Mouse (Mus musculus): ENCODE data around the gene Cenpx. TPM values are rescaled to one million over a fixed set of nuclear protein-coding genes. Genes with fewer than 3 reads are reported as not detected.
"Not testable (repeated sequence)": the region's sequence is repeated elsewhere in the genome, so short reads cannot be mapped to it uniquely, and the experiment has no call there.

Gene Cenpx
- total and polyA plus RNA-seq, 2 experiments from 2014 or later: 28.5 to 91.3 TPM

DNA sequence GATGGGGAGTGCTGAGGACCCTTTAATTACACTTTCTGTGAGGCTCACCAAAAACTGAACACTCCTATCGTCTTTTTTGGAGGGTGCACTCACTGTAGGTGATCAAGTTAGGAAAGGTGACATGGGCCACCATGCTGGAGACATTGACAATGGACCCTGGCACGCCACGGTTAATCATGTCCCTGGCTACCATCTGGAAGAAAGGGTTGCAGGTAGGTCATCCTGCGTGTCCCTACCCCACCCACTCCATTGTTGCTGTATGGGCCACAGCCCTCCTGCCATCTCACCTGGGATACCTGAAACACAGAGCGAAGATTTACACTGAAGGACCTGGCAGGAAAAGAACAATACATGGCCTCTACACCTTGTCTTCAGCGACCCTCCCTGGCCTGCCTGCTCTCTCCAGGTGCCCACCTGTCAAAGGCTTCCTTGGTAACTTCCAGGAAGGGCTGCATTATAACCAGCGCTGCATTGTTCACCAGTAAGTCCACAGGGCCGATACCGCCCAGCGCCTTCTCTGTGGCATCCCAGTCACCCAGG lies 16.9 kb upstream of the Cenpx start:
- no peak for DNase-seq
- no peak for TF ChIP-seq CTCF (IDR thresholded peaks at IDR 0.05; ENCODE audit: low read depth)
- H3K27me3 ChIP-seq (ENCODE audit: insufficient read depth, low read length): no peaks in the 10 kb centered on the region
- WGBS: 85% methylated on average over 10 of the region's 10 CpGs
- no peaks in the 10 kb centered on the region; the same call in 1 of the 2 replicates for H3K36me3 ChIP-seq (ENCODE audit: insufficient read depth)
- no peak overlapping the region for H3K9ac ChIP-seq
- H3K9me3 ChIP-seq (ENCODE audit: low read length): no peaks in the 10 kb centered on the region
- no peak overlapping the region for H3K4me2 ChIP-seq (ENCODE audit: low read depth)
- no peak overlapping the region for H3K4me3 ChIP-seq (ENCODE audit: low read depth, low read length)
- no peaks in the 10 kb centered on the region for H3K4me1 ChIP-seq (ENCODE audit: insufficient read depth)
- no peak for ATAC-seq
- no peak overlapping the region for H3K27ac ChIP-seq (ENCODE audit: low read depth, low read length)

DNA sequence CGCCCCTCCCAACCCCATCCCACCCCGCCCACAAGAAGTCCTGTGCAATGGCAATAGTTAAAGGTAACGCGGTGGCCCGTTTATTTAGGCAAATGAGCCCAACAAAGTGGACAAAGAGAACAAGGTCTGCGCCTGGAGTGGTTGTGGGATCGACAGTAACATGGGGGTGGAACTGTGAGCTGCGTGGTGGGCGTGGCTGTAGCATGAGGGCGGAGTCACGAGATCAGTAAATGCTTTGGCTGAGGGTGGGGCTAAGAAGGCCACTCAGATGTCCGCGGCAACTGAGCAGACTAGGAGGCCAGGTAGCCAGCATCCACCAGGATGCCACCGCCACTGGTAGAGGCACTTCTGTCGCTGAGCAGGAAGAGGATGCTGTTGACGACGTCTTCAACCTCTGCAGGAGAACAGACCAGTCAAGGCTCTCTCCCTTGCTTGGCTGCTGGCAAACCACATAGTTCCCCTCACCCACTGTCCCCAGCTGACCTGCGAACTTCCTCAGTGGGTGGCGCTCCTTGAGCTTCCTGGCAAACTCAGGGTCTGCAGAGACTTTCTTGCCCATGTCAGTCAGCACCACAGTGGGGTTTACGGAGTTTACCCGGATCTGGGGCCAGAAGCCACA lies 16.0 kb upstream of the Cenpx start:
- H3K4me2 ChIP-seq (ENCODE audit: low read depth): peak overlapping the region; percentile 13; the same call in 1 of the 2 replicates
- not testable (repeated sequence) for H3K36me3 ChIP-seq (ENCODE audit: insufficient read depth); H3K27ac ChIP-seq (ENCODE audit: low read depth, low read length); H3K27me3 ChIP-seq (ENCODE audit: insufficient read depth, low read length); H3K9ac ChIP-seq; H3K9me3 ChIP-seq (ENCODE audit: low read length); DNase-seq; H3K4me1 ChIP-seq (ENCODE audit: insufficient read depth); H3K4me3 ChIP-seq (ENCODE audit: low read depth, low read length); ATAC-seq
- WGBS: 1% methylated on average over 17 of the region's 21 CpGs

- no peak for ATAC-seq
- Histone ChIP-seq H3K4me1 (ENCODE audit: insufficient read depth) (no peaks in the 10 kb centered on the region), H3K4me3 (ENCODE audit: low read depth, low read length) (no peak overlapping the region), H3K9ac (no peak overlapping the region), H3K27me3 (ENCODE audit: insufficient read depth, low read length) (no peaks in the 10 kb centered on the region), H3K36me3 (ENCODE audit: insufficient read depth) (peaks cover 1% of the 10 kb centered on the region; the same call in 1 of the 2 replicates), H3K27ac (ENCODE audit: low read depth, low read length) (no peak overlapping the region), H3K4me2 (ENCODE audit: low read depth) (no peak overlapping the region), H3K9me3 (ENCODE audit: low read length) (no peaks in the 10 kb centered on the region)
- TF ChIP-seq CTCF (IDR thresholded peaks at IDR 0.05; ENCODE audit: low read depth): no peak
- DNase-seq: no peak
- whole genome bisulfite sequencing: 69% methylated on average over 11 of the region's 11 CpGs
Measured at GRCm38 (mm10) chr11:120728530-120729240, 15.1 kb upstream of the Cenpx start.

DNA sequence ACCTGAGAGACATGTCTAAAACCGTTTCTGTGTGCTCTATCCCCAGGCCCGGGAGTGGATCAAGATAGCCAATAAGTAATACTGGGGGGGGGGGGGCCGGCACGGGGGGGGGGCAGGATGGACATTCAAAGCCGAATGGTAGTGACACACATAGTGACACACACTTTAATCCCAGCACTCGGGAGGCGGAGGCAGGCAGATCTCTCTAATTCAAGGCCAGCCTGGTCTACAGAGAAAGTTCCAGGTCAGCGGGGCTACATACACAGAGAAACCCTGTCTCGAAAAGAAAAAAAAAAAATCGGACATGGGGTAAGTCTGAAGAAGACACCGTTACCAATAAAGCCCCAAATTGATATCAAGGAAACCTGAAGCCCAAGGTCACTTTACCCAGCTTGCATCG lies 14.0 kb upstream of the Cenpx start:
- no peak for ATAC-seq
- H3K9ac ChIP-seq: no peak overlapping the region
- no peak overlapping the region for H3K4me2 ChIP-seq (ENCODE audit: low read depth)
- no peaks in the 10 kb centered on the region for H3K9me3 ChIP-seq (ENCODE audit: low read length)
- H3K36me3 ChIP-seq (ENCODE audit: insufficient read depth): peaks cover 11% of the 10 kb centered on the region; the same call in 1 of the 2 replicates
- no peaks in the 10 kb centered on the region for H3K27me3 ChIP-seq (ENCODE audit: insufficient read depth, low read length)
- H3K27ac ChIP-seq (ENCODE audit: low read depth, low read length): no peak overlapping the region
- 58% methylated on average over 12 of the region's 12 CpGs for WGBS
- H3K4me3 ChIP-seq (ENCODE audit: low read depth, low read length): no peak overlapping the region
- no peaks in the 10 kb centered on the region for H3K4me1 ChIP-seq (ENCODE audit: insufficient read depth)
- DNase-seq: no peak
- no peak for TF ChIP-seq CTCF (IDR thresholded peaks at IDR 0.05; ENCODE audit: low read depth)

DNA sequence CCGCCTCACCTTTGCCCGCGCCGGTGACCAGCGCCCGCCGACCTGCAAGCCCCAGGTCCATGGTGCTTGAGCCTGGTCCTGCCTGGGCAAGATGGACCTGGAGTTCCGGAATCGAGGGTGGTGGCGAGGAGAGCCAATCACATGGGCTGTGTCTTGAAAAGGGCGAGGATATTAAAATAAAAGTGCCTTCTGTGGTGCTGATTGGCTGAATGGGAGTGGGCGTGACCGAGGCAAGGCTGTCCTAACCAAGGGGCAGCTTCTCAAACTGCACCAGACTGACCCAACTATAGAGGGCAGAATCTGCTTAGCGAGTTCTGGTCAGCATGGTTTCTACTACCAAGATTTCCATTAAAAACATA lies 13.6 kb upstream of the Cenpx start, which contains the start of gene Dcxr:
Dcxr (minus strand) TSS at position 113 of the 359 bp plus-strand sequence.
- DNase-seq: peak; percentile 54
- Histone ChIP-seq H3K9ac (peak within 1 kb of the TSS; percentile 45), H3K27me3 (ENCODE audit: insufficient read depth, low read length) (no peaks in the 10 kb centered on the region), H3K27ac (ENCODE audit: low read depth, low read length) (no peak within 1 kb of the TSS), H3K36me3 (ENCODE audit: insufficient read depth) (peaks cover 11% of the 10 kb centered on the region; the same call in 1 of the 2 replicates), H3K9me3 (ENCODE audit: low read length) (no peaks in the 10 kb centered on the region), H3K4me2 (ENCODE audit: low read depth) (peak within 1 kb of the TSS; percentile 72), H3K4me1 (ENCODE audit: insufficient read depth) (no peaks in the 10 kb centered on the region), H3K4me3 (ENCODE audit: low read depth, low read length) (peak within 1 kb of the TSS; percentile 39)
- 0 out of 2 replicates have a peak, but pooled peaks have one; percentile 19 for TF ChIP-seq CTCF (IDR thresholded peaks at IDR 0.05; ENCODE audit: low read depth)
- ATAC-seq: peak; percentile 91
- 0% methylated on average over 14 of the region's 14 CpGs for WGBS

- no peaks in the 10 kb centered on the region for H3K9me3 ChIP-seq (ENCODE audit: low read length)
- peak overlapping the region; percentile 72 for H3K4me2 ChIP-seq (ENCODE audit: low read depth)
- TF ChIP-seq CTCF (IDR thresholded peaks at IDR 0.05; ENCODE audit: low read depth): no peak
- no peak for DNase-seq
- WGBS: 19% methylated on average over 36 of the region's 36 CpGs
- H3K36me3 ChIP-seq (ENCODE audit: insufficient read depth): peaks cover 11% of the 10 kb centered on the region; the same call in 1 of the 2 replicates
- no peaks in the 10 kb centered on the region for H3K4me1 ChIP-seq (ENCODE audit: insufficient read depth)
- peak overlapping the region; percentile 45 for H3K9ac ChIP-seq
- peak overlapping the region; percentile 39 for H3K4me3 ChIP-seq (ENCODE audit: low read depth, low read length)
- ATAC-seq: peak; percentile 12; the same call in 1 of the 2 replicates
- no peak overlapping the region for H3K27ac ChIP-seq (ENCODE audit: low read depth, low read length)
- H3K27me3 ChIP-seq (ENCODE audit: insufficient read depth, low read length): no peaks in the 10 kb centered on the region
Measured at GRCm38 (mm10) chr11:120726243-120727168, 13.0 kb upstream of the Cenpx start.
